Mouse (Mus musculus) embryonic fibroblast, embryonic 13.5 days (primary cell): Measurements from ENCODE around the gene Gm6169.
"Not testable (repeated sequence)": the region's sequence is repeated elsewhere in the genome, so short reads cannot be mapped to it uniquely, and the experiment has no call there.

Experiments used
- CTCF ChIP-seq: IDR thresholded peaks from 2 replicates; pipeline ENCODE4 v1.5.1; 2011; ENCODE audit warnings: mild to moderate bottlenecking, control low read depth, low read length, moderate library complexity, borderline replicate concordance; ENCODE audit not compliant: insufficient read depth
- POLR2A ChIP-seq: IDR thresholded peaks from 2 replicates; pipeline ENCODE4 v1.6.1; 2011; ENCODE audit warnings: low read depth, mild to moderate bottlenecking, control low read depth, low read length, moderate library complexity

DNA sequence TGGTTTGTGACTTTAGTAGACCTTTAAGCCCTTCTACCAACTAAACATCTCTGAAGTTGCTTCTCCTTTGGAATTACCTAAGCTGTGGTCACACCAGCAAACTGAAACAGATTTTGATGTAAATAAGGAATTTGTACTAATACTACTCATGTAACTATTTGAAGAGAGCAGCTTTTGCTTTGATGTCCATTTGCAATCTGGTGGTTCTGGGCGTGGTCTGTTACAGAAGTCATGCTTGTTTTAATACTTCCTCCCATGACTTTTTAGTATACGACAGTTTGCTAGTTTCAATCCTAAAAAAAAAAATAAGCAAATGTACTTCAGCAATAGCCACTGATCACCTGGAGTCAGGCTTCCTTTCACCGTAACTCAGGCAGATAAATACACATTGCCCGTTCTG, 30.6 kb upstream of the Gm6169 start:
- TF ChIP-seq CTCF, POLR2A: not testable (repeated sequence)
